Mouse (Mus musculus) liver, postnatal 0 days (tissue): Measurements from ENCODE around the gene Kcnq5.

Source experiments
- CTCF ChIP-seq: sonication (generic); IDR thresholded peaks from 2 replicates; pipeline ENCODE4 v1.5.1; 2016; ENCODE audit warnings: antibody characterized with exemption, low read depth
- EP300 ChIP-seq: IDR thresholded peaks from 2 replicates; pipeline ENCODE4 v1.6.1; 2016; ENCODE audit warnings: antibody characterized with exemption, low read depth, mild to moderate bottlenecking

GRCm38 (mm10) chr1:21960421-21961250, 1.1 kb downstream of the Kcnq5 start:
- TF ChIP-seq CTCF (no peak), EP300 (no peak)
